In genomic region chr11:72130472-72130871, GRCm38 (mm10) we compare ENCODE assay signal across 13 mouse cellular contexts. TPM values are rescaled to one million over a fixed set of nuclear protein-coding genes. Genes with fewer than 3 reads are reported as not detected.
DNase-seq lines count a peak whose midpoint lies in the region; ATAC-seq and TF ChIP-seq lines count a peak whose summit lies in the region.
"Had no signal": no experiment of that assay in that cellular context is flagged by ENCODE, and none has a peak within 500 bp of the region (broad histone marks: within the 10 kb centered on the region; RNA-seq: fewer than 3 reads in every experiment).

No protein-coding gene starts in this region.

- H3K36me3 ChIP-seq in heart, embryonic 12.5 days: no peaks in the 10 kb centered on the region
- H3K36me3 ChIP-seq in liver, embryonic 15.5 days (replicated peaks): no peaks in the 10 kb centered on the region
- no peaks in the 10 kb centered on the region for H3K36me3 ChIP-seq in liver, postnatal 0 days (replicated peaks; ENCODE audit: insufficient read depth, low read length)
- no peaks in the 10 kb centered on the region for H3K36me3 ChIP-seq in embryonic facial prominence, embryonic 15.5 days
- H3K36me3 ChIP-seq: midbrain, embryonic 15.5 days had no signal

- no peak overlapping the region for H3K4me3 ChIP-seq in heart, embryonic 12.5 days
- no peak overlapping the region for H3K4me3 ChIP-seq in liver, embryonic 15.5 days (replicated peaks)
- no peak overlapping the region for H3K4me3 ChIP-seq in liver, postnatal 0 days (ENCODE audit: low read depth, low read length)
- no peak overlapping the region for H3K4me3 ChIP-seq in cortical plate, adult 2 months (ENCODE audit: insufficient read depth, low read length)
- no peak overlapping the region for H3K4me3 ChIP-seq in embryonic facial prominence, embryonic 15.5 days (replicated peaks)
- H3K4me3 ChIP-seq: midbrain, embryonic 15.5 days had no signal

- H3K4me2 ChIP-seq in heart, embryonic 12.5 days: peak overlapping the region; percentile 39
- H3K4me2 ChIP-seq in liver, embryonic 15.5 days: 0 out of 2 replicates have a peak overlapping the region, but pooled peaks have one; percentile 6
- H3K4me2 ChIP-seq in liver, postnatal 0 days (ENCODE audit: low read depth, low read length): no peak overlapping the region
- 0 out of 2 replicates have a peak overlapping the region, but pooled peaks have one; percentile 19 for H3K4me2 ChIP-seq in embryonic facial prominence, embryonic 15.5 days (replicated peaks)

- DNase-seq in heart, postnatal 36 days: no peak
- DNase-seq in liver, postnatal 0 days: no peak
- DNase-seq: kidney, postnatal 14 days; spleen, adult 18-20 months had no signal

- peaks cover 29% of the 10 kb centered on the region for H3K27me3 ChIP-seq in heart, embryonic 12.5 days (replicated peaks)
- H3K27me3 ChIP-seq in liver, embryonic 15.5 days: peaks cover 41% of the 10 kb centered on the region
- H3K27me3 ChIP-seq in liver, postnatal 0 days (ENCODE audit: insufficient read depth, low read length): peaks cover 34% of the 10 kb centered on the region
- peaks cover 14% of the 10 kb centered on the region for H3K27me3 ChIP-seq in embryonic facial prominence, embryonic 15.5 days

- H3K4me1 ChIP-seq in heart, embryonic 12.5 days (replicated peaks): peaks cover 46% of the 10 kb centered on the region
- peaks cover 4% of the 10 kb centered on the region; the same call in 1 of the 2 replicates for H3K4me1 ChIP-seq in liver, embryonic 15.5 days (replicated peaks)
- H3K4me1 ChIP-seq in liver, postnatal 0 days (ENCODE audit: insufficient read depth): no peaks in the 10 kb centered on the region
- peaks cover 19% of the 10 kb centered on the region for H3K4me1 ChIP-seq in cortical plate, adult 2 months (ENCODE audit: control insufficient read depth, insufficient read depth, low read length)
- peaks cover 58% of the 10 kb centered on the region for H3K4me1 ChIP-seq in embryonic facial prominence, embryonic 15.5 days

- no peaks in the 10 kb centered on the region for H3K9me3 ChIP-seq in heart, embryonic 12.5 days (replicated peaks)
- no peaks in the 10 kb centered on the region for H3K9me3 ChIP-seq in liver, embryonic 15.5 days (replicated peaks)
- no peaks in the 10 kb centered on the region for H3K9me3 ChIP-seq in liver, postnatal 0 days (ENCODE audit: low read length)
- H3K9me3 ChIP-seq in embryonic facial prominence, embryonic 15.5 days (replicated peaks): no peaks in the 10 kb centered on the region
- H3K9me3 ChIP-seq: midbrain, embryonic 15.5 days had no signal

- WGBS in heart, embryonic 12.5 days: 63% methylated on average over 3 of the region's 3 CpGs
- WGBS in liver, embryonic 15.5 days (ENCODE audit: insufficient replicate concordance): 48% methylated on average over 3 of the region's 3 CpGs
- whole genome bisulfite sequencing in liver, postnatal 0 days (ENCODE audit: insufficient replicate concordance): 72% methylated on average over 3 of the region's 3 CpGs
- WGBS in embryonic facial prominence, embryonic 15.5 days: 54% methylated on average over 3 of the region's 3 CpGs

- peak overlapping the region; percentile 41; the same call in 1 of the 2 replicates for H3K9ac ChIP-seq in heart, embryonic 12.5 days
- H3K9ac ChIP-seq in liver, embryonic 15.5 days: no peak overlapping the region
- H3K9ac ChIP-seq in liver, postnatal 0 days (replicated peaks): no peak overlapping the region
- H3K9ac ChIP-seq in embryonic facial prominence, embryonic 15.5 days: no peak overlapping the region
- H3K9ac ChIP-seq: midbrain, embryonic 15.5 days had no signal

- no peak for TF ChIP-seq POLR2A in cortical plate, adult 2 months (IDR thresholded peaks at IDR 0.05; ENCODE audit: extremely low read depth, insufficient read depth, low read length)

- TF ChIP-seq CTCF in liver, postnatal 0 days (IDR thresholded peaks at IDR 0.05; ENCODE audit: low read depth): no peak
- TF ChIP-seq CTCF in cortical plate, adult 2 months (IDR thresholded peaks at IDR 0.05; ENCODE audit: extremely low read depth, insufficient read depth, low read length): no peak

- peak overlapping the region; percentile 84 for H3K27ac ChIP-seq in heart, embryonic 12.5 days (ENCODE audit: poor library complexity, severe bottlenecking)
- no peak overlapping the region for H3K27ac ChIP-seq in liver, embryonic 15.5 days (replicated peaks)
- no peak overlapping the region for H3K27ac ChIP-seq in liver, postnatal 0 days (ENCODE audit: low read depth)
- 0 out of 2 replicates have a peak overlapping the region, but pooled peaks have one; percentile 26 for H3K27ac ChIP-seq in cortical plate, adult 2 months (ENCODE audit: insufficient read depth, low read length)
- H3K27ac ChIP-seq in embryonic facial prominence, embryonic 15.5 days (replicated peaks): 0 out of 2 replicates have a peak overlapping the region, but pooled peaks have one; percentile 34
- H3K27ac ChIP-seq: midbrain, embryonic 15.5 days had no signal

- intact Hi-C loops in heart, postnatal 36 days (cut with DNase I): loop anchor here (5.0 kb wide), 2 partner anchors 63 to 78 kb away; no protein-coding TSS in a partner anchor

- no peak for ATAC-seq in heart, embryonic 12.5 days (ENCODE audit: insufficient number of reproducible peaks, low FRiP score)
- no peak for ATAC-seq in liver, embryonic 15.5 days (ENCODE audit: insufficient read depth)
- no peak for ATAC-seq in liver, postnatal 0 days
- no peak for ATAC-seq in embryonic facial prominence, embryonic 15.5 days (ENCODE audit: insufficient number of reproducible peaks, low FRiP score, low TSS enrichment, low read depth)
- no peak for ATAC-seq in megakaryocyte progenitor cell, adult 5-6 weeks (replicated peaks; ENCODE audit: poor library complexity)
- ATAC-seq: hindbrain, postnatal 0 days; midbrain, embryonic 15.5 days had no signal

- TF ChIP-seq EP300 in liver, postnatal 0 days (IDR thresholded peaks at IDR 0.05; ENCODE audit: low read depth): no peak

RNA-seq across cellular contexts. Expression of gene Pitpnm3, which starts 5.1 kb away (rescaled TPM):
- polyA plus RNA-seq in heart, embryonic 12.5 days (2016; fragmentation: Nextera tagmentation; extraction: Ambion mirVana): 0.13 and 0.17 TPM in 2 replicates
- 1 to 10 TPM; 1.5 to 1.8 TPM for total RNA-seq in heart, postnatal 36 days (2021)
- polyA plus RNA-seq in liver, embryonic 15.5 days (2015; fragmentation: Nextera tagmentation; extraction: Ambion mirVana): 0.03 TPM in 1 of 2 replicates, not detected in the other
- 0.02 TPM in 1 of 2 replicates, not detected in the other for polyA plus RNA-seq in liver, postnatal 0 days (2015; fragmentation: Nextera tagmentation; extraction: Ambion mirVana)
- 69.5 and 72.8 TPM in 2 replicates for polyA plus RNA-seq in cortical plate, adult 2 months (2012; rRNA removed)
- polyA plus RNA-seq in embryonic facial prominence, embryonic 15.5 days (2015; fragmentation: Nextera tagmentation; extraction: Ambion mirVana): 1.9 and 2.0 TPM in 2 replicates
- not detected in 2 replicates for total RNA-seq in megakaryocyte progenitor cell, adult 5-6 weeks (2015)
- total RNA-seq in megakaryocyte progenitor cell, adult 5-6 weeks (2017): not detected in 2 replicates
- total RNA-seq: common myeloid progenitor, adult 5-6 weeks; neutrophil, adult 5-6 weeks had no signal

Comparison
In these comparisons a context has a peak if more than half of its experiments do, and no peak if none do; other contexts are left out.
1. H3K27ac ChIP-seq: peak in heart, embryonic 12.5 days (single experiment), cortical plate, adult 2 months (single experiment) and embryonic facial prominence, embryonic 15.5 days (single experiment); none in liver, embryonic 15.5 days (single experiment) and liver, postnatal 0 days (single experiment).
2. RNA of gene Pitpnm3, which starts 5.1 kb away (polyA plus RNA-seq): 69.5 to 72.8 TPM in cortical plate, adult 2 months; 1.9 to 2.0 TPM in embryonic facial prominence, embryonic 15.5 days, 0.13 to 0.17 TPM in heart, embryonic 12.5 days, 0.02 TPM in liver, postnatal 0 days and 0.03 TPM in liver, embryonic 15.5 days; every median in the first group is over 10 times any median in the second.